Mouse (Mus musculus): ENCODE data around the gene Pdia5. TPM values are rescaled to one million over a fixed set of nuclear protein-coding genes. Genes with fewer than 3 reads are reported as not detected.

The Pdia5 gene
- polyA plus RNA-seq, 2 experiments from 2014 or later, result not detected

DNA sequence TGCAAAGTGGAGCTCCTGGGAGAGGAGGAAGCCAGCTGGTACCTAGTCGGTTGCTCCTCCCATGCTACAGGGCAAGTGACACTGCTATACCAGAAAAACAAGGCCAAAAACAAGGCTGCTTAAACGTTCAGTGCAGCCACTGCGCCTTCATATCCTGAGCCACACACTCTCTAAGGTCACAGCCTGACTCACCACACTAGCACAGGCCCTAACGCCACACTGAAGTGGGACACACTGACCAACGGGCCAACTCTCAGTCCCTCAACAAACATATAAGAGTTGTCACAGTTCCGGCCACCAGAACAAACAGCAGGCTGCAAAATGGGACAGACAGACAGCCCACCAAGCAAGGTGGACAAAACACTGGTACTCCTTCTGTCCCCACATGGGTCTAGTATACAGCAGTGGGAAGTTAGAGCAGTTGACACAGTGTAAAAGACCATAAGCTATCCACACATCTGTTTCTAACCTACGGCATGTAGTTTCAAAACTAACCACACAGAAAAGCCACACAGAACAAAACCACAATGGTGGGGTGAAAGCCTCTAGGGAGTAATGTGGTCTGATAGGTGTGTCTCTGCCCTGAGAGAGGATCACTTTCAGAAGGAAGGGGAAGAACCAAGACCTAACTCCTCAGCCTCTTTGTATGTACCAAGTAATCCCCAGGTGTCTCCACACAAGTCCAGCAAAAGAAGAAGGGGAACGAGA is 6.0 kb downstream of the Pdia5 start:
- ATAC-seq, result no peak

DNA sequence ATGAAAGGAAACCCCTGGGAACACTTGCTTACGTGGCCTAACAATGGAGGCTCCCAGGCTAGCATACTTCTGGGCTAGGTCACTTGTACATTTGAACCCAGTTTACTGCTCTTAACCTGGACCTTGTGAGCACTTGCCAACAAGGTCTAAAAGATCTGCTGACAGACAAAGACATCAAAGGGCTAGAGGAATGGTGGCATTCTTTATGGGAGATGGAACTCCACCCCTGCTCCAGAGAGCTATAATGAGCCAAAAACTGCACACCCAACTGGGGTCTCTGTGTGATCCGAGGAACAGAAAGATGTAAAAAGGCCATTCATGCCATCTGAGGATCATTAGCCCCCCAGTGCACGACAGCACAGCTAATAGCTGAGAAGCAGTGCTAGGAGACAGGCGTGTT is 6.6 kb downstream of the Pdia5 start:
- no peak for ATAC-seq

DNA sequence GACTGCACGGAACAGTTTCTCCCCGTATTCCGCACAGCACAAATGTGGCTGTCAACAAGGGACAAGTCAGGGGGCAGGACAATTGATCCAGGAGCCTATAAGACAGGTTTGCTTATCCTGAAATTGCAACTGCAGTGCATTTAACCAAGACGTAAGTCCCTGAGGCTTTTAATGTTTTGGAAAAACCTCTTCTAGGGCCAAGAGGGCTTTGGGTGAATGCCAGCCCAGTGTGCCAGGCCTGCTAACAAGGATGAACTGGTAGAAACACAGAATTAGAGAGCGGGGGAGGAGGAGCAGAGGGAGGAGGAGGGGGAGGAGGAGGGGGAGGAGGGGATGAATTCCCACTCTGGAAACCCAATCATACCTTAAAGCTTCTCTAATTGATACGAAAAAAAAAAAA is 11.4 kb downstream of the Pdia5 start:
- ATAC-seq, result no peak

DNA sequence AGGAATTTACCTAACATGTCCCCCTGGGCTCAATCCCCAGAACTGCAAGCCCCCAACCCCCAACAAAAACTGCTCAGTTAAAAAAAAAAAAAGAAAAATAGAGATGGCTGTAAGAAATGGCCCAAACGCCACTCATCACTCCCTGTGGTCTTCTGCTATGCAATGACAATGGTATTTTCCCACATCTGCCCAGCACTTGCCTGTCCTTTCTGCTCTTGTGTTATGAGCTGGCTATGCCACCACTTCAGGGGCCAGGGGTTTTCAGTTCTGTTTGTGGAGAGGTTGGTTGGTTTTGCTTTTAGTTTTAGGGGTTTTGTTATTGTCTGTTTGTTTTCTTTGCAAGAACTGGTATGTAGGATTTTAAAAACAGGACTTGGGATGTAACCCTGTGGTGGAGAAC is 13.4 kb downstream of the Pdia5 start:
- ATAC-seq, result no peak

DNA sequence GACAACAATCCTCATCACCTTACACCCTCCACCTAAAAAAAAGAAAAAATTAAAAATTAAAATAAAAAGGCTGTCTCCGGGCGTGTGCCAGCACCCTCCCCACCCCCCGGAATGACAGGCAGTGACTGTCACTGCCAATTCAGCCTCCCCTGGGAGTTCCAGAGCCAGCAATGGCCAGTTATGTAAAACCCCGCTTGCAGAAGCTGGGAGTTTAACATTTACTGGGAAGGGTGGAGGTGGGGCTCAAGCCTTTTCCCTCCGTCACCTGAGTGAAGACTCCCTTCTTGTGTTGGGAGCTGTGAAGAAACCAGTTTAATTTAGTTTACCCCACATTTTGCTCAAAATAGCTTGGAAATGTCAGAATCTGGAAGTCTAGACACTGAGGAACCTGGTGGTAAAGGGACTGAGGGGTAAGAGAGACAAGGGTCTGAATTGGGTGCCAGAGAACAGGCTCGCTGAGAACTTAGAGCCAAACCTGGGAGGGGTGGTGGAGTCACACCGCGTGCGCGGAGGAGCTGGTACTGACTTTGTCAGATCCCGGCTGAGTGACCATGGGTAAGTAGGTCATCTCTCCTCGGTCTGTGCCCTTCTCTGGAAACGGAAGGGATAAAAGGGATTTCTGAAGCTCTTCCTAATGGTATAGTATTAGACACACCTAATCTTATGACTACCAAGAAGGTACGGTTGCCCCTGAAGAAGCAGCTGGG is 18.0 kb downstream of the Pdia5 start:
- no peak for ATAC-seq

DNA sequence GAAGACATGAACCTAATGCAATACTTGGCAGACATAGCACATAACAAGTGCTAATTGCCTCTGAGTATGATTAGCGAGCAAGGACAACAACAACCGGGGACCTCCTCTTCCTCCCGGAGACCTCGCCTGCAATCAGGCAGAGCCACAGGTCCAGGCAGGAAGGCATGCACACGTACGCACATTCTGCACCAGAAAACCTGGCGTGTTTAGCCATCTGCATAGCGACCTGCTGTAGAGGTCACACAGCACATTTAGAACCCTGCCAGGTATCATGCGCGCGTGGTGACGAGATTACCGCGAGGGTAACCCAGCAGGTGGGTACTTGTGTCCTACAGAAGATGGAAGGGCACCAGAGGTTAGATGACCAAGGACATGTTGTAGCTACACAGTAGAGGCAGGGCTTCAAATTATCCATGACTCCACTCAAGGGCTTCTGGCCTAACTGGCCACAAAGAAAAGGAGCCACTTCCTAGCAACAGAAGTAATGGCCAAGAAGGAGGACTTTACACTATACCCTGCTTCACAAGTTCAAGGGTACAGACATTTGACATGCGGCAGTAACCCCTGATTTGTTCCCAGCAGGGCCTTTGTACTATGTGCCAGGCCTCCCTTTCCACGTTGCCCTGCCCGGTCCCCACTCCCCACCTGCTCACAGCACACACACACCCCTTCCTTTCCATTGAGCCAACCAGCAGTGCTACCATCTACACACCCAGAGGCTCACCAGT is 18.7 kb downstream of the Pdia5 start:
- no peak for ATAC-seq

DNA sequence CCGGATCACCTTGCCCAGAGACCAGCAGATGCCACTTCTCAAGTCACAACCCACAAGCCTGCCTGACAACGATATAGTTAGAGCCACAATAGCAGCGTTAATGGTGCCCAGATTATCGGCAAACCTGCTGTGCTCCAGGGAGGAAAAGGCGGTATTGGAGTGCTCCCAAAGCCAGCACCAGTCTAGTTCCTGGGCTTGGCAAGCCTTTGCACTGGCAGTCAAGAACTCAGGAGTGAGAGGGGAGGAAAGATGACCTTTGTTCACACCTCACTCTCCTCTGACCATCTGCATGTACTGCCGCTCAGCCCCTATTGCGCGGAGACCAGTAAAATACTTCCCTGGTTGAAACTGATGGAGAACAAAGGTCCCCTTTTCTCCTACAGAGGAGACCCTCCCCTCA is 19.7 kb downstream of the Pdia5 start:
- no peak for ATAC-seq

DNA sequence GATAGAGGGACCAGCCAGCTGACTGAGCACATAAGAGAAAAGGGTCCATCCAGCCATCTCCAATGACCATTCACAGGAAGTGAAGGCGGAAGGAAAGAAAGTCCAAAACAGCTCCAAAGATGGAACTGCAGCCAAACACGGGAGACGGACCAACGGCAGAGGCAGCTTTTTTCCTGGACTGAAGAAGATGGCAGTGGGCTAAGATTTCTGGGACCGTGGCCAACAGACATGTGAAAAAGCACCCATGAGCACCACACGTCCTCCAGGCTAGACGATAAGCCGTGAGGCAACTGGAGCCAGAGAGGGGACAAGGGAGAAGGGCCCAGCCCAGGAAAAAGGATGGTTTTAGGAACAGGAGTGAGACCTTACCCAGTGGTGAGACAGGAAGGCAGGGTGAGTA is 20.6 kb downstream of the Pdia5 start:
- ATAC-seq, result no peak

DNA sequence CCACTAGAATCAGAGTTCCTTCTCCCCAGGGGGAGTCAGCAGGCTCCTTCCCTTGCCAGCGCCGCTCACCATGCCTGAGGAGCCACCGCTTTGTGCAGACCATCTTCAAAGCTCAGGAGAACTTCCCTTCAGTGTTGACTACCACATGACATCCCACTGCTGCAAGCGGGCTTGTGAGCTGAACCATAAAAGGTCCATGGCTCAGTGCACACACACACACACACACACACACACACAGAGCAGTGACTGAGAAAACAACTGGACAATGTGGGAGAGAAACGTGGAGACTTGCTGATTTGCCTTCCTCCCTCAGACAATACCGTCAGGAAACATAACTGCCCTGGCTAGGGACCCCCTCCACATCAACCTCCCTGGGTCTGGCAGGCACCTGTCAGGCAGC is 21.7 kb downstream of the Pdia5 start:
- no peak for ATAC-seq

DNA sequence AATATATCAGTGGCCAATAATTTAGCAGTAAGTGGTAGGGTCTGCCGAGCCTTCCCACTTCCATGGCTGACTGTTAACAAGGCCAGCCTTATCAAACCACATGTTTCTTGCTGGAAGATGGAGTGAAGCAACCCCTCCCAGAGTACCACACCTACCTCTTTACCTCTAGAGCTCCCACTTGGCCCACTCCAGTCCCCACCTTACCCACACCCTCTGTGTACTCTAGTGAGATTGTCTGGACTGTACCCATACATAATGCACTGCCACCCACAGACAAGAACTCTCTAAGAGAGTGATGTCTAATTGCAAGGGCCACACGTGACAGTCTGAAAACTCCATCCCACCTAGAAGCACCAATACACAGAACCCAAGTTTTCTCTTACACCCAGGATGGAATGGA is 23.6 kb downstream of the Pdia5 start:
- ATAC-seq, result no peak

DNA sequence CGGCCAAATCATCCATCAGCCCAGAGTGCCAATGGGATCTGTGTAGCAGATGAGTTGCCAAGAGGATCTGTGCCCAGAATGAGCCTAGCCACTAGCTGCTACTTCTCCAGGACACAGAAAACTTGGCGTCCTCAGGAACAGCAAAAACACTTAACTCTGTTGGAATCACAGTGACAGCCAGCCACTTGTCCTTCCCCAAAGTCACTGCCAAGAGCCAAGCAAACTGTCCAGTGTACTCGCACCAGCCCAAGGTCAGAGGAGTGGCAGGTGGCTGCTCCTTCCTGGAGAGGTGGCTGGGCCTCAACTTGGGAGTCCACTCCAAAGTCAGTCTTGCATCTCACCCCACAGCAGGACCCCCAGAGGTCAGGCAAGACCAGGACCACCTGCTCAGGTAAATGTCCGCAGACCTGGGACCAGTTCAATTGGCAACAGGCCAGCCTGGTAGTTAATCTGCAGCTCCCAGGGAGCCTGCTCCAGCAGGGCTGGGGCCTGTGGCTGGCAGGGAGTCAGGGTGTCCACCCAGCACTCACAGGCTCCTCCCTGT is 24.8 kb downstream of the Pdia5 start:
- no peak for ATAC-seq

DNA sequence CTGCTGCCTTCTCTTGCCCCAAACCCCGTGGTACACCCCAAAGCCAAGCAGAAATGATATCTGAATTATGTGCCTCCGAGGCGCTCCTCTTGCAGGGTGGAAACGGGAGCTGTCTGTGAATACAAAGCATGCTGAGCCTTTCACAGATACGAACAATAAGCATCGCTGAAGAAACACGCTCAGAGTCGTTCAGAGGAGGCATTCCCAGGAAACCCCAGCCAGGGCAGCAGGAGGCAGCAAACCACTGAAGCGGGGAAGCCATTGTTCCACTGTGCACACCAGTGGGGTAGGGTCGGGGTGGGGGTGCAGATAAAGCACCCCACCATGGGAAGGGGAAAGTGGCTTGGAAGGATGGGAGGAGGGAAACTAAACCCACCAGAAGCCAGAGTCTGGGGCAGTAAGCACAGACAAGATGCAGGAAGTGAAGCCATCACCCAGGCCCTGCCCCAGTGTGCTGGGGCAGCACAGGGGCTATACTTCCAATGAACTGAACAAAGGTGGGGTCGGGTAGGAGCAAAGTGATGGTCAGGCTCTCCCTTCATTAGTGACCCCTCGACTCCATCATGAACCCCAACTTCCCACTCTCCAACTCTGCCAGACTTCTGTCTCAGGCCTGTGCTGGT is 25.9 kb downstream of the Pdia5 start:
- ATAC-seq, result no peak

DNA sequence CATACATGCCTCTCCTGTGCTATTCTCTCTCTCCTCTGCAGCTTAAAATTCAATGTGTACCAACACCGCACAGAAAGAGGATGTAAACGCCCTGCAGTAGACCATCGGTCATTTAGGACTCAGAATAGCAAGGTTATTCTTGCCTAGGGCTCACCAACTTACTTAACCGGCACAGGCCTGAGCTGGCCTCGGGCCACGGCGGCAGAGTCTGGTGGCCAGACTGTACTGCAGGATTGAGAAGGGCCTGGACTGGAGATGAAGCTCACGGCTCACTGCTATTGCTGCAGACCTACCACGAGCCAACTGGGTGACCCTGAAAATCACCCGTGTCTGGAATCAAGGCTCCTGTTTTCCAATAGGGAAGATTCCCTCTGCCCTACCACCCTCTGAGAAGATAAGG is 27.0 kb downstream of the Pdia5 start:
- no peak for ATAC-seq

DNA sequence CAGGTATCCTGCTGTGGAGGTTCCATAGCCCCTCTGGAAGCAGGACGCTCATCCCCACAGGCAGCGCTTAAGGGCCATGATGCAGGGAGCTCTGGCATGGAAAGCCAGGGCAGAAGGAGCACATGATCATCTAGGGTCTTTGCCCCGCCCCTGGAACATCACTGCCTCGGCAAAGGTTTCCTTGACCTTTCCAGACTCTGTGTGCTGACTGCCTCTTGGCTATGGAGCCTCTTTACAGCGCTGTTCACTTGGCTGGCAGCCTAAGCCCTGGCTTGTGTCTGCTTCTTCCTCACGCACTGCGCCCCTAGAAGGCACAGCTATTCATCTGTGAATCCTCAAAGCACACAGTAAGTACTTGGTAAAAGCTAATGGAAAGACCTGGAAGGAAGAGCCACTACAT is 27.7 kb downstream of the Pdia5 start:
- ATAC-seq, result no peak

DNA sequence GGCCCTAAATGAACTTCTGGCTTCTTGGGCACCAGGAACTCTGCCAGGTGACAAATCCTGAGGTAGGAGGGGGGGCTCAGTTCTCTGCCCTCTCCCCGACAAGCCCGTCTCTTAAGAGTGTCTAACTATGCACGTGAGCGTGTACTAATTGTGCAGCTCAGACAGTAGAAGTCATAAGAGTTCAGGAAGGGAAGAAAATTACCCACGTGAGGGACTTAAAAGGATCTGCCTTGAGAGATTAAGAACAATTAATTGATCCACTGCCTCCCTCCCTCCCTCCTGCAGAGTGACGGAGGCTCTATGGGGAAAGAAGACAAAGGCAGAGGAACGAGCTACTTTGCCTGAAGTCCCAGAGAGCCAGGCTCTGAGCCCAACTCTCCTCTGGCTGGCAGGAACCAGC is 31.1 kb downstream of the Pdia5 start:
- ATAC-seq, result no peak

DNA sequence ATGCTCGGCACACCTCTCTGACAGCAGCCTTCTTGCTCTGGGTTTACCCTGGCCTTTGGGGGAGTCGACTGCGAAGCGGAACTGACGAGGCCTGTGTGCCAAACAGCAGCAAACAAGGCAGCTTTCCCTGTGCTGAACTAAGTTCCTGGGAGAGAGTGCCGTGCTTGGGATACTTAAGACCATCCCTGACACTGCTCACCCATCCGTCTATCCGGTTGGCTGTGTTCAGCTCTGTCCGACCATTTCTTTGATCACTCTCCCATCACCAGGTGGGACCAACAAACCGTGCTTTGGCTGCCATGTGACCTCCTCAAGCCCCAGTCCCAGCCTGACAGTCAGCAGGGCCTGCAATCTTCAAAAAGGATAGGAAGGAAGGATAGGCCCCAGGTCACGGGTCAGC is 32.4 kb downstream of the Pdia5 start:
- ATAC-seq, result no peak

DNA sequence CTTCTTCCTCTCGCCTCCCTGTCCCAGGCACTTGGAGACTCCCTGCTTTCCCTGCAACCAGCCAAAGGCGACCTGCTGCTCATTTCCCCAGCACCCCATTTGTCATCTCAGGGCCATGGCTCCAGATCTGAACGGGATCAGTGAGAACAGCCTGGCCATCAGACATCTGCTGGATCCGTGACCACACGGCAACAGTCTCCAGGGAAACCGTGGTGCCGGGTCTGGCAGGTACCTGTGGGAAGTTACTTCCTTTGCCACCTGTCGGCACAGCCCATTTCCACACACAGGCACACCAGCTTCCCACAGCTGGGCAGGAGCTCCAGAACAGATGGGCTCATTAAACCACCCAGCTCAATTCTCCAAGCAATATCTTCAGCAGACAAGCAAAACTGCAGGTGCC is 33.2 kb downstream of the Pdia5 start:
- no peak for ATAC-seq

DNA sequence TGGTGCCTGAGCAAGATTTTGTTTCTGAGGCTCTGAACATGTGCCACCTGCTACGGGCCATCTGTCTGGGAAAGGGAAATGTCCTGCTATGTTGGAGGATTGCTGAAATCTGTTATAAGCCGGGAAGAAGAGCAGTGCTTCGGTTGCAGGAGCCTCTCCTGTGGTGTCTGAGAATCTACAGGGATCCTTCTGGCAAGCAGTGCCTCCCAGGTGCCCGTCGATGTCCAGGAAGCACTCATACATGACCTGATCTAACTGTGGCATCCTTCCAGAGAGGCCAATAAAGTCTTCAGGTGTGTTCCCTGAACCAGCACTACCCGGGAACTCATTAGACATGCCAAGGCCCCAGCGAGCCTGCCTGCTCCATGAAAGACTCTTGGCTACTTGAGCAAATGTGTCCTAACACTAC is 33.7 kb downstream of the Pdia5 start:
- ATAC-seq, result no peak

DNA sequence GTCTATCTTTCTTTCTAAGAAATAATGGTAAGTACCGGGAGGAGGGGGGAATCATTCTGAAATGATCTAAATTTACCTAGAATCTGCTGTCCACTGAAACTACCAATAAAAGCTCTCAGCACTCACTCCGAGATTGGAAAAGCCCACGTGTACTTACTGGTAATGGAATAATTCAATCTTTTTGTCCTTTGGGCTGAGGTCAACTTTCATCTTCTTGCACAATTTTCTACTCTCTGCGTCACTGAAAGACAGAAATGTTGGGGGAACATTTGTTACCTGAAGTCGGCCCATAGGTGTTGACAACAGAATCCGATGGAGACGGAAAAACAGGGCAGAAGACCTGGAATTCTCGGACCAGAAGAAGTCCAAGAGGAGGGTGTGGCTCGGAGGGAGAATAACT is 34.4 kb downstream of the Pdia5 start:
- no peak for ATAC-seq

DNA sequence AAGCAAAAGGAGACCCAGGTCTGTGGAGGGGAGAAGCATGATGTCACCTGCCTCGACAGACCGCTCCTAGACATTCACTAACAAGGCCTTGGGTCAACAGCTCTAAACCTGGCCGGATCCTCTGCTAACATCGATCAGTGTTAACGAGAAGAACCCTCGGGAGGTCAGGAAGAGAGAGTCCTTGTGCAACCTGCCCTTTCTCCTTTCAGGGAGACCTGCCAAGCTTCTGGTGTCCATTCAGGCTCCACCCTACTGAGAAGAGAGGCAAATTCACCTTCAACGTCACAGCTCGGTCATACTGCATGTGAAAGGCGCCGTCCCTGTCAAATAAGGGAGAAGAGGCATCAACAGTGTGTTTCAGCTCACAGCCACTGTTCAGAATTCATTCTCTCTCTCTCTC is 34.9 kb downstream of the Pdia5 start:
- ATAC-seq, result no peak

DNA sequence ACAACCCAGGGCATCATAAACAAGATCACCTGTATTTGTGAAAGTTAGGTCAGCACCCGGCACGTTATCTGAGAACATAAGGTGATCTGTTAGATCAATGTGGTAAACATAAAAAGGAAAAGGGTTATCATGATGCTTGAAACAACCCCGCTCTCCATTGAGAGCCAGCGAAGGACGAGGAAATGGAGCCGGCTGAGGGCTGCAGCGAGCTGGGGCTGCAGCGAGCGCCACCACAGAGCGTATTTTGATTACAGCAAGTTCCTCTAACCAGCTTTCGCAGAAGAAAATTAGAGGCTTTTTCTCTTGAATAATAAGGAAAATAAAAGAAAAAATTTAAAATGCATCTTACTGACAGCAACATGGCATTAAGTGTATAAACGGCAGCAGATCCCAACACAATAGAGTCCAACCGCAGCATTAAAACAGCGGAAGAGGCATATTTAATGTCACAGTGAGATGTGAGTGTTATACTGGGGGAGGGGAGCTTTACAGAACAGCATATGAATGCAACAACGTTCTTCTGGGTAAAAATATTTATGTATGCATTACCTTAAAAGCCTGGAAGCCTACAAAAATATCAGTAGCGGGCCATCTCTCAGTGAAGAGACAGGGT is 40.5 kb downstream of the Pdia5 start:
- no peak for ATAC-seq

DNA sequence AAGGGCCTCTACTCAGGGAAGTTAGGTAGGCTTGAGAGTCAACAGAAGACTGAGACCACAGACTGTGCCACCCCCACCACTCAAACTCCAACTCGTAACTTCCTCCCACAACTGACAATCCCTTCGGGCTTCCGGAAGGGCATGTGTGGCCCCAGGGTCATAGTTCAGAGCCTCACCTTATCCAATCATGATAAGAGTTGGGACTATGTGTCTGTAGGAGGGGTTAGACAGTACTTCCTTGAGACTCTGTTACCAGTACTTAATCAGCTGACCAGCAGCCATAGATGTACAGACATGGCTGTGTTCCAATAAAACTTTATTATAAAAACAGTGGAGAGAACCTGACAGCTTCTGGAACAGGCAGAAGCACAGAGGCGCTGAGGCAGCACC is 48.7 kb downstream of the Pdia5 start:
- no peak for ATAC-seq
